Mouse (Mus musculus) G1E (cell line): ENCODE measurements around the gene Rab10. TPM values are rescaled to one million over a fixed set of nuclear protein-coding genes. Genes with fewer than 3 reads are reported as not detected.
A peak's percentile ranks its signal among the peaks of the same experiment; 100 is the strongest.

Experiments
- ATAC-seq: 2 replicates; pipeline ENCODE4 v1.8.0; 2016; ENCODE audit warnings: mild to moderate bottlenecking; ENCODE audit not compliant: insufficient number of reproducible peaks, poor library complexity, low FRiP score, severe bottlenecking; ENCODE audit errors: extremely low read depth
- DNase-seq: peaks from one replicate; pipeline ENCODE4 v3.0.0; 2012; ENCODE audit warnings: low spot score
- H3K27me3 ChIP-seq: 2 replicates; pipeline ENCODE4 v1.6.1; 2012; ENCODE audit warnings: mild to moderate bottlenecking, low read length, inconsistent platforms; ENCODE audit not compliant: insufficient read depth
- H3K36me3 ChIP-seq: replicated peaks from 2 replicates; pipeline ENCODE3; 2012; ENCODE audit warnings: mild to moderate bottlenecking, inconsistent platforms
- H3K4me1 ChIP-seq: 2 replicates; pipeline ENCODE4 v1.6.1; 2012; ENCODE audit warnings: low read depth, low read length, inconsistent platforms, mixed read lengths; ENCODE audit not compliant: insufficient read depth
- H3K4me3 ChIP-seq: 2 replicates; pipeline ENCODE4 v1.5.1; 2012; ENCODE audit warnings: low read depth, mild to moderate bottlenecking, inconsistent platforms, low read length, moderate library complexity, mixed read lengths
- H3K9me3 ChIP-seq: replicated peaks from 2 replicates; pipeline ENCODE4 v1.6.1; 2012; ENCODE audit warnings: inconsistent platforms
- CTCF ChIP-seq: IDR thresholded peaks from 2 replicates; pipeline ENCODE4 v1.5.1; 2012; ENCODE audit warnings: low read depth, low read length, inconsistent platforms, mixed read lengths
- GATA1 ChIP-seq: IDR thresholded peaks from 2 replicates; pipeline ENCODE4 v1.6.1; 2012; ENCODE audit warnings: borderline replicate concordance, low read length, inconsistent platforms, mixed read lengths
- GATA2 ChIP-seq: IDR thresholded peaks from 2 replicates; pipeline ENCODE4 v1.6.1; 2012; ENCODE audit warnings: low read depth, low read length, inconsistent platforms, borderline replicate concordance
- POLR2AphosphoS5 ChIP-seq: IDR thresholded peaks from 2 replicates; pipeline ENCODE4 v1.6.1; 2012; ENCODE audit warnings: low read depth, low read length, inconsistent platforms; ENCODE audit not compliant: insufficient replicate concordance
- TAL1 ChIP-seq: conservative IDR thresholded peaks from 2 replicates; pipeline ENCODE4 v1.6.1; 2012; ENCODE audit warnings: low read depth, low read length, inconsistent platforms, mixed read lengths
- polyA plus RNA-seq: library from polyadenylated mRNA; stranded (reverse); fragments of >175 nt; gene quantifications from 2 replicates; pipeline ENCODE4 v1.2.3, GENCODE M21; 2012
- total RNA-seq, 2 experiments: library from RNA; stranded (forward) in 1 of 2; stranded (reverse) in 1 of 2; fragments of 200-1000 nt in 1 of 2; fragments of >200 nt in 1 of 2; fragmentation: Nextera tagmentation in 1 of 2; gene quantifications; 2 replicates each; pipeline ENCODE4 v1.2.3; 2014 to 2017

Rab10 gene
- total and polyA plus RNA-seq, 3 experiments, result 50.0 to 156 (median 131) TPM

DNA sequence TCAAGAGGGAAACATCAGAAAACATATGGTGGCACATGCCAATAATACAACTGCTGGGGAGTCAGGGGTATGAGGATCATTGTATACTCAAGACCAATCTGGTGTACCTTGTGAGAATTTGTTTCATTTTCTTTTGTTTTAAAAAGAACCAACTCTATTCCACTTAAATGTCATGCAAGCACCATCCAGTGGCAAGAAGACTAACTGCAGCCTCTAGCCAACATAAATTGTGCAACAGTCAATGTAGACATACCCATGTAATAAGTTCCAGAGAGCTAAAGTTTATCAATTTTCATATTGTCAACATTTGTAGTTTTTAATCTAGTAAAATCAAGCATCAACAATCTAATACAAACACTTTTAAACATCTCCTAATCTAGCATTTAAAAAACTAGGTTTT is 39.0 kb downstream of the Rab10 start:
- no peak for ATAC-seq
- Histone ChIP-seq H3K27me3 (no peaks in the 10 kb centered on the region), H3K4me3 (no peak overlapping the region), H3K4me1 (peaks cover 17% of the 10 kb centered on the region), H3K36me3 (peaks cover 19% of the 10 kb centered on the region), H3K9me3 (no peaks in the 10 kb centered on the region)
- no peak for TF ChIP-seq POLR2AphosphoS5
- no peak for TF ChIP-seq CTCF
- no peak for TF ChIP-seq GATA1
- TF ChIP-seq TAL1, result no peak
- TF ChIP-seq GATA2, result no peak
- DNase-seq, result no peak

DNA sequence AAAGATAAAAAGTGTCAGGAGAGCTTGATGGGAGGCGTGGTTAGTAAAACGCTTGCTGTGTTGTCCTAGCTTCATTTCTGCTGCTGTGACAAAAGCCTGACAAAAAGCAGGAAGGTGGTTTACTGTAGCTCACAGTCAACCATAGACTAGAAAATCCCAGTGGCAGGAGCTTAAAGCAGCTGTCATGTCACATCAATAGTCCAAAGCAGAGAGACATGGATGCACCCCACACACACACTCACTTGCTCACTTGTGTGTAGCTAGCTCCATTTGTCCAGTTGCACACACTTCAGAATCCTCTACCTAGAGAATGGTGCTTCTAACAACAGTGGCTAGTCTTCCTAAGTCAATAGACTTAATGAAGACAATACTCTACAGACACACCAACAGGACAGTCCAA is 42.4 kb downstream of the Rab10 start:
- H3K4me3 ChIP-seq, result no peak overlapping the region
- H3K36me3 ChIP-seq, result peaks cover 33% of the 10 kb centered on the region
- peaks cover 32% of the 10 kb centered on the region for H3K4me1 ChIP-seq
- ATAC-seq (no peak), DNase-seq (no peak)
- H3K27me3 ChIP-seq, result no peaks in the 10 kb centered on the region
- no peaks in the 10 kb centered on the region for H3K9me3 ChIP-seq
- TF ChIP-seq CTCF, result no peak
- no peak for TF ChIP-seq TAL1
- no peak for TF ChIP-seq GATA2
- no peak for TF ChIP-seq GATA1
- TF ChIP-seq POLR2AphosphoS5, result no peak

DNA sequence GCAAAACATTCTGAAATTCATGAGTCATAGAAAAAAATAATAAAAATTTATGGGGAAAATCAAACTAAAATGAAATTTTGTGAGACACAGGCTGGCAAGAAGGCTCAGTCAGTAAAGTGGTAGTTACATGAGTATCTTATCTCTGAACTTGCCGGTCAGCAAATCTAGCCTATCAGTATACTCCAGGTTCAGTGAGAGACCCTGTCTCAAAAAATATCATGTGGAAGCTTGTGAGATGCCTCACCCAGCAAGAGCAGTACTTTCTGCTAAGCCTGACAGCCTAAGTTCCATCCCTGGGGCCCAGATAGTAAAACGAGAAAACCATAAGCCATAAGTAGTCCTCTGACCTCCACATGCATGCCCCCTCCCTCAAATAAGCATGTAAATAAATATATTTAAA is 44.6 kb downstream of the Rab10 start:
- Histone ChIP-seq H3K4me1 (peaks cover 31% of the 10 kb centered on the region), H3K36me3 (peaks cover 46% of the 10 kb centered on the region), H3K27me3 (no peaks in the 10 kb centered on the region), H3K9me3 (no peaks in the 10 kb centered on the region), H3K4me3 (no peak overlapping the region)
- TF ChIP-seq POLR2AphosphoS5 (no peak), CTCF (no peak), TAL1 (no peak)
- no peak for DNase-seq
- peak; percentile 45; the same call in 1 of the 2 replicates for ATAC-seq

DNA sequence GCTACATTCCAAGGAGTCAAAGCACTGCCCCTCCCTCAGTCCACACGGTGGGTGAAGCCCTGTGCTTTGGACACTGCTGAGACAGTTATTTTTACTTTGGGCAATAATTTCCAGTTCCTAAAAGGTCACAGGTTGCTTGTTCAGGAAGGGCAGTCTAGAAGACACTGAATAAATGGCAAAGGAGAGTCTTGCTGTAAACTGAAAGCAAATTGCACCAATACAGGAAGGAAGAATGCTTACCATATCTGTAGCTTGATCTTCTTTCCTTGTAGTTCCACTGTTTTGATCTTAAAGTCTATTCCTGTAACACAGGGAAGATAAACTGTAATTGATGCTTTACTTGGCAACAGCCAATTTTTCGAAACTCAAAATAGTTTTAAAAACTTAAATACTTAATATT is 45.3 kb downstream of the Rab10 start:
- Histone ChIP-seq H3K27me3 (no peaks in the 10 kb centered on the region), H3K4me1 (peaks cover 27% of the 10 kb centered on the region), H3K36me3 (peaks cover 47% of the 10 kb centered on the region), H3K9me3 (no peaks in the 10 kb centered on the region), H3K4me3 (no peak overlapping the region)
- TF ChIP-seq POLR2AphosphoS5 (no peak), TAL1 (no peak), GATA1 (no peak), CTCF (no peak), GATA2 (no peak)
- ATAC-seq (peak; percentile 52; the same call in 1 of the 2 replicates), DNase-seq (no peak)

DNA sequence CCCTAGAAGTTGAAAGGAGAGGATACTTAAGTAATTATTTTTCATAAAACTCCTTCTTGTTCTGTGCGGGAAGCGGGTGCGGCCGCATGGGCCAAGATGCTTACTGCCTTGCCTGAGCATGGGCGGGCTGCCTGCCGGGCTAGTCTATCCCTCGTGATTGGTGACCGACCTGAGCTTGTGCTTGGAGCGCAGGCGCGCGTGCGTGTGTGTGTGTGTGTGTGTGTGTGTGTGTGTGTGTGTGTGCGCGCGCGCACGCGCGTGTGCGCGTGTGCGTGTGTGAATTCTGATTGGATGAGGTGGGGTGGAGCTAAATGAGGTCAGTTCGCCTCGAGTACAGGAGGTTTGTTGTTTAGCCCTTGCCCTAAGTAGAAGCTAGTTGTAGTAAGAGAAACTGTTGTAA is 48.2 kb downstream of the Rab10 start:
- no peak for DNase-seq
- ATAC-seq, result no peak
- no peaks in the 10 kb centered on the region for H3K27me3 ChIP-seq
- peaks cover 17% of the 10 kb centered on the region for H3K4me1 ChIP-seq
- peaks cover 62% of the 10 kb centered on the region for H3K36me3 ChIP-seq
- H3K4me3 ChIP-seq, result no peak overlapping the region
- TF ChIP-seq TAL1 (no peak), POLR2AphosphoS5 (no peak), CTCF (no peak), GATA1 (no peak), GATA2 (no peak)
- H3K9me3 ChIP-seq, result no peaks in the 10 kb centered on the region

DNA sequence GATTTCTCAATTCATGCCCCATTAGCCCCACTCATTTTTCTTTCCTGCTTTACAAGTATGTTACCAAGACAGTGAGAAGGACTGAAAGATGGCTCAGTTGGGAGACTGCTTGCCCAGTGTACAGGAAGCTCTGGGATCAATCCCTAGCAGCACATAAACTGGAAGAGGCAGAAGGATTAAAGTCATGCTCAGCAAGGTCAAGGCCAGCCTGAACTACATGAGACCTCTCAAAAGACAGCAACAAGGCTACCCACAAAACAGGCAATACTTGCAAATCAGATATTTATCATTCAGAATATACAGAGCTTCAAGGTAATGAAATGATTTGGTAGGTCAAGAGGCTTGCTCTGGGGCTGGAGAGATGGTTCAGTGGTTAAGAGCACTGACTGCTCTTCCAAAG is 53.8 kb downstream of the Rab10 start:
- TF ChIP-seq CTCF (no peak), POLR2AphosphoS5 (no peak), GATA2 (no peak), TAL1 (no peak), GATA1 (no peak)
- peaks cover 71% of the 10 kb centered on the region for H3K36me3 ChIP-seq
- ATAC-seq (no peak), DNase-seq (no peak)
- no peak overlapping the region for H3K4me3 ChIP-seq
- H3K9me3 ChIP-seq, result no peaks in the 10 kb centered on the region
- no peaks in the 10 kb centered on the region for H3K27me3 ChIP-seq
- peaks cover 19% of the 10 kb centered on the region for H3K4me1 ChIP-seq

DNA sequence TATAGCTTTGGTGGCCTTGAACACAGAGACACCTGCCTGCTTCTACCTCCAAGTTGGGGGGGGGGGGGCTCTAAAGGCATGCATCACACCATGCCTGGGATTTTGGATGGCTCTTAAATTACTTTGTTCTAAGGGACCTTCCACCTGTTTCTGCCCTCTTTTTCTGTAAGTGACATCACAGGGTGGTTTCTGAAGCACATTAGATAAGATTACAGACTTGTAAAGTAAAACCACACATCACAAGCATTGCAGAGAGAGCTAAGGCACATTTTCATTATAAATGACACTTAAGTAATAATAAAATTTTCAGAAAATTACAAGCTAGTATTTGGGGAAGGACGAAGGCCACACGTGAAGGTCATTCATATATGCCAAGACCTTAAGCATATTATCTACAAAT is 54.3 kb downstream of the Rab10 start:
- no peak for ATAC-seq
- Histone ChIP-seq H3K4me3 (no peak overlapping the region), H3K9me3 (no peaks in the 10 kb centered on the region), H3K36me3 (peaks cover 72% of the 10 kb centered on the region), H3K27me3 (no peaks in the 10 kb centered on the region), H3K4me1 (peaks cover 19% of the 10 kb centered on the region)
- TF ChIP-seq GATA2, result no peak
- TF ChIP-seq TAL1, result no peak
- TF ChIP-seq CTCF, result no peak
- no peak for TF ChIP-seq POLR2AphosphoS5
- TF ChIP-seq GATA1, result no peak
- no peak for DNase-seq
